Mouse (Mus musculus) embryonic fibroblast, embryonic 13.5 days (primary cell): ENCODE results near the gene Olfr427. TPM values are rescaled to one million over a fixed set of nuclear protein-coding genes. Genes with fewer than 3 reads are reported as not detected.
"Not testable (repeated sequence)": the region's sequence is repeated elsewhere in the genome, so short reads cannot be mapped to it uniquely, and the experiment has no call there.

Experiments used
- H3K27ac ChIP-seq: 2 replicates; pipeline ENCODE4 v1.5.1; 2012; ENCODE audit warnings: low read length, control low read depth, inconsistent platforms; ENCODE audit not compliant: insufficient read depth
- H3K4me1 ChIP-seq: 2 replicates; pipeline ENCODE4 v1.6.1; 2011; ENCODE audit warnings: low read length; ENCODE audit not compliant: control insufficient read depth, insufficient read depth
- H3K4me3 ChIP-seq: 2 replicates; pipeline ENCODE4 v1.5.1; 2011; ENCODE audit warnings: mild to moderate bottlenecking, control low read depth, low read length; ENCODE audit not compliant: insufficient read depth
- CTCF ChIP-seq: IDR thresholded peaks from 2 replicates; pipeline ENCODE4 v1.5.1; 2011; ENCODE audit warnings: mild to moderate bottlenecking, control low read depth, low read length, moderate library complexity, borderline replicate concordance; ENCODE audit not compliant: insufficient read depth
- POLR2A ChIP-seq: IDR thresholded peaks from 2 replicates; pipeline ENCODE4 v1.6.1; 2011; ENCODE audit warnings: low read depth, mild to moderate bottlenecking, control low read depth, low read length, moderate library complexity
- polyA plus RNA-seq: library from polyadenylated mRNA; stranded (reverse); fragments of >200 nt; gene quantifications from 2 replicates; pipeline ENCODE4 v1.2.4, GENCODE M21; 2011; ENCODE audit warnings: low read depth; ENCODE audit not compliant: missing spikeins, insufficient read length

Olfr427 gene
- not detected in 2 replicates for polyA plus RNA-seq

DNA sequence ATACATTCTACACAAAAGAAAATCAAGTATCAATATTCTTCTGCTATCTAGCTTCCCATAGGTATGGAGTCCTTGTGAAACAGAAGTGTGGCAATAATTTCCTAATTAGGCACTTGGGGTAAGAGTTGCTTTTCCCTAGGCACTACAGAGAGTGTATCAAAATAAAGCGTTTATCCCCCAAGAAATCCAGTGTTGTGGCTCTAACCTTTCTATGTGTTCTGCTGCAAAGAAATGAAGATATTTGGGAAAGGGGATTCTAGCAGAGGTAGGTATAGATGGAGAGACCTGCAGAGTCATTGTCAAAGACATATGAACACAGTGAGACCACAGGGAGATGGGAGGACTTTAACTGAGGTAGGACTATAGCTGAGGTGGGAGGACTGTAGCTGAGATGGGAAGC, at the start of gene Olfr427:
TSS of gene Olfr427 (plus strand) at position 301 of the 400 bp plus-strand sequence.
- H3K27ac ChIP-seq: no peak within 1 kb of the TSS
- H3K4me3 ChIP-seq: no peak within 1 kb of the TSS
- TF ChIP-seq CTCF (no peak), POLR2A (no peak)
- no peaks in the 10 kb centered on the region for H3K4me1 ChIP-seq

DNA sequence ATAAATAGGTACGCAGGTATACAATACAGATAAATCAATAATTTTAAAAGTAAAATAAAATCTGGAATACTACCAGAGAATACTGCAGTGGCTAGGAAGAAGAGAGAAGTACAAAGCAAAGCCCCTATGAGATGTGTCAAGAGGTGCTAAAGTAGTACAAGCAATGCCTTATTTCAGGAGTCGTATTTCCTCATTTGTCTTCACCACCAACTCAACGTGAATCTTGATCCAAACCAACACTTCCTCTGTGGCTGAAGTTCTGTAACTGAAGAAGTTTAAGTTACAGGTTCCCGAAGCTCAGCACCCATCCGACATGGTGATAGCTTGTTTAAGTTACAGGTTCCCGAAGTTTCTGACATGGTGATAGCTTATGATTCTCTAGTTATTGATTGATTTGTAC, 48.5 kb upstream of the Olfr427 start:
- not testable (repeated sequence) for H3K27ac ChIP-seq, H3K4me1 ChIP-seq, H3K4me3 ChIP-seq

DNA sequence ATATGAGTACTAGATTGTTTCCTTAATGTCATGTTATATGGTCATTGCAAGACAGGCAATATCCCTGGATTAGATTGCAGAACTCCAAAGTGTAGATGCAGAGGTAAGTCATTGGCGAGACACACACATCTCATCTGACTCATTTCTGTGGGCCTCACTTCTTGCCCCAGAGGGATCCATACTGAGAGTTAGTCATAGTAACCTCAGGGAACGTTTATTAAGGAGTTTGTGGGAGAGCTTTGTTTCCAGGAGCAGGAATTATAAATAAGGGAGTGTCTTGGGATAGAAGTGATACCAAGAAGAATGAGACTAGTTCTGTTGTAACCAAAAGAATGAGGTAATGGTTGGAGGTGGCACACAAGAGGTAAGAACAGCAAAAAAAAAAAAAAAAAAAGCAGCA, 47.8 kb upstream of the Olfr427 start, which contains the start of gene Olfr432:
TSS of gene Olfr432 (plus strand) at position 313 of the 400 bp plus-strand sequence.
- no peak within 1 kb of the TSS for H3K27ac ChIP-seq
- TF ChIP-seq CTCF: no peak
- TF ChIP-seq POLR2A: no peak
- H3K4me1 ChIP-seq: no peaks in the 10 kb centered on the region
- H3K4me3 ChIP-seq: no peak within 1 kb of the TSS

DNA sequence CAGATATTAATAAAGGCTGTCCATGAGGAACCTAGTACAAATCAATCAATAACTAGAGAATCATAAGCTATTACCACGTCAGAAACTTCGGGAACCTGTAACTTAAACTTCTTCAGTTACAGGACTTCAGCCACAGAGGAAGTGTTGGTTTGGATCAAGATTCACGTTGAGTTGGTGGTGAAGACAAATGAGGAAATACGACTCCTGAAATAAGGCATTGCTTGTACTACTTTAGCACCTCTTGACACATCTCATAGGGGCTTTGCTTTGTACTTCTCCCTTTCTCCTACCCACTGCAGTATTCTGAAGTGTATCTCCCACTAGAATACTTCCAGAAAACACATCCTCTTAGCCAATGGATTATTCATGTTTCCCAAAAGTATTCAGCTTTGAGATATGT, 47.3 kb upstream of the Olfr427 start:
- H3K4me1 ChIP-seq, H3K4me3 ChIP-seq, H3K27ac ChIP-seq: not testable (repeated sequence)

DNA sequence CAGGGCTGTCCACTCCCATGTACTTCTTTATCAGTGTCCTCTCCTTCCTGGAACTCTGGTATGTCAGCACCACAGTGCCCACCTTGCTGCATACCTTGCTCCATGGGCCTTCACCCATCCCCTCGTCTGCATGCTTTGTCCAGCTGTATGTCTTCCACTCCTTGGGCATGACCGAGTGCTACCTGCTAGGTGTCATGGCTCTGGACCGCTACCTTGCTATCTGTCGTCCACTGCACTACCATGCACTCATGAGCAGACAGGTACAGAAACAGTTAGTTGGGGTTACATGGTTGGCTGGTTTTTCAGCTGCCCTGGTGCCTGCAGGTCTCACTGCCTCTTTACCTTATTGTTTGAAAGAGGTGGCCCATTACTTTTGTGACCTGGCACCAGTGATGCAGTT, 46.2 kb upstream of the Olfr427 start:
- H3K4me1 ChIP-seq: no peaks in the 10 kb centered on the region
- TF ChIP-seq CTCF (no peak), POLR2A (no peak)
- H3K4me3 ChIP-seq: no peak overlapping the region
- H3K27ac ChIP-seq: no peak overlapping the region

DNA sequence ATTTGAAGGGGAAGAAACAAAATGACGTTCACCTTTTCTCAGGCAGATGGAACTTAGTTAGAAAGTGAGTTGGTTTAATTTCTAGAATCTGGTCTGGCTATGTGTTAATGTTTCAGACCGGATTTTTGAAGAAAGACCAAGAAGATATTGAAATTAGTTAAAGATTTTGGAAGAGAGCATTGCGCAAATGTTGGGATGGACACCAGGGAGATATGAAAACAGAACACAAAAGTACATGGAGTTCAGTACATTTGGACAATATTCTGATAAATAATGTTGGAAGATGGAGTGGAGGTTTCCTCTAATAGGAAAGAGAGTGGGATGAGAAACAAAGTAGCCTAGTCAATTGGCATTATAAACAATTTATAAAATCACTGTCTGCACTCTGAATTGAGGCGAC, 45.2 kb upstream of the Olfr427 start:
- TF ChIP-seq CTCF (no peak), POLR2A (no peak)
- Histone ChIP-seq H3K27ac (no peak overlapping the region), H3K4me1 (no peaks in the 10 kb centered on the region), H3K4me3 (no peak overlapping the region)

DNA sequence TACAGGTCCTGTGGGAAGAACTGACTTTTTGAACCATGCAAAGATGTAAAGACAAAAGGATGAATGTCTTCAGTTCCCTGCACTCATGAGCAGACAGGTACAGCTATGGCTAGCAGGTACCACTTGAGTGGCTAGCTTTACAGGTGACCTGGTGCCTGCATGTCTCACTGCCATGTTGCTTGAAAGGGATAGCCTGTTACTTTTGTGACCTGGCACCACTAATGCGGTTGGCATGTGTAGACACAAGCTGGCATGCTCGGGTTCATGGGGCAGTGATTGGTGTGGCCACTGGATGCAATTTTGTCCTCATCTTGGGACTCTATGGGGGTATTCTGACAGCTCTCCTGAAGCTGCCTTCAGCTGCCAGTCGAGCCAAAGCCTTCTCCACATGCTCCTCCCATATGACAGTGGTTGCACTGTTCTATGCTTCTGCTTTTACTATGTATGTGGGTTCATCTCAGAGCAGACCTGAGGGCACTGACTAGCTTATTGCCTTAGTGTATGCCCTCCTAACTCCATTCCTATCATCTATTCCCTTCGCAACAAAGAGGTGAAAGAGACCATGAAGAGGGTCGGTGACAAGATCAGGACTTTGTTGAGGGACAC, 44.7 kb upstream of the Olfr427 start:
- Histone ChIP-seq H3K27ac (no peak overlapping the region), H3K4me1 (no peaks in the 10 kb centered on the region), H3K4me3 (no peak overlapping the region)
- no peak for TF ChIP-seq POLR2A
- no peak for TF ChIP-seq CTCF

DNA sequence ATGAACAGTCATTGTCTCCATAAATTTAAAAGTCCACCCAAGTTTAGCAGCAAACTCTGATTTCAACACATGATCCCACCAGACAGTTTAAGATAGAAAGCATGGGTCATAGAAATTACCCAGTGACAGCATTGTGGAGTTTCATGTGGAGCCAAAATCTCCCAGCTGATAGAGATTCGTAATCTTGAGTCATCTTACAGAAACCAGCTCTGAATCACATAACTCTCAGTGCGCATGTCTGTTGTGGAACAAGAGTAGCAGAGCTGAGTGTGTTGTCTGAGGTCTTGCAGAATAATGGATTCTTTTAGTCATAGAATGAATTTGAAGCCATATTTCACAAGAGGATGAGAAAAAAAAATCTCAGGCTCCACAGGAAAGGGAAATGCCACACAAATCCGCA, 43.7 kb upstream of the Olfr427 start:
- TF ChIP-seq POLR2A (no peak), CTCF (no peak)

DNA sequence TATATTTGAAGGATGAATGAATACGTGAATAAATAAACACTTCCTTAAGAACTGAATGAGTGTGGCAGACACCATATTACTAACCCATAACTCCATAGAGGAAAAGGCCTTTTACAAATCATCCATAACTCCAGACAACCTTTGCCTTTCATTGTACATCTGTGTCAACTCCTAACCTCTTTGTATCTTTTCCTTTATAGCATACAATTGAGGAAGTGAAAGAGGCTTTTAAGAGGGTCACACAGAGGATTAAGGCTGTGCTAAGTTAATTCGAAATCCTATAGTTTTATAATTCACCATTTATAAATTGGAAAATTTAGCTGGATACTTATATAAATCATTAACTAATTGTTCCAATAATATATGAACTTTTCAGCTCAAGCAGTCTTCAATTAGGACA, 41.4 kb upstream of the Olfr427 start:
- Histone ChIP-seq H3K4me3 (no peak overlapping the region), H3K4me1 (no peaks in the 10 kb centered on the region), H3K27ac (no peak overlapping the region)
- no peak for TF ChIP-seq POLR2A
- TF ChIP-seq CTCF: no peak

More for the DNA sequence above, 43.7 kb upstream of the Olfr427 start:
- Histone ChIP-seq H3K27ac (no peak overlapping the region), H3K4me3 (no peak overlapping the region), H3K4me1 (no peaks in the 10 kb centered on the region)

DNA sequence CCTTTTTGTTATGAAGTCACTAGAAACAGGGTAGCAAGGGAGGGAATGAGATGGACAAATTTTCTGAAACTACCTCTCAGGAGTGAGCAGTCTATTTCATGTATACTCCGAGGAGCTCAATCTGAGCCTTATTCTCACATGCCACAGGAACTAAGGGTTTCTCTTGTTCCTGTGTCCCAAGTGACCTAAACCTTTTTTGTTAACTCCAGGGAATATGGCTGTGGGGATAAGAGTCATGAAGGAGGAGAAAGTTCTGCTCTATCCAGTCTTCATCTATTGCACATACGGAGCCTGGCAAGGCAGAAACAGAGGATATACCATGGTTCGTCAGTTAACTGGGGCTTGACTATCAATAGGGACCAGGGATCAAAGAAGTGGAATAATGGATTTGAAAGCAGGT, 30.4 kb upstream of the Olfr427 start, which contains the start of gene Olfr430:
TSS of gene Olfr430 (plus strand) at position 301 of the 400 bp plus-strand sequence.
- Histone ChIP-seq H3K27ac (no peak within 1 kb of the TSS), H3K4me1 (no peaks in the 10 kb centered on the region), H3K4me3 (no peak within 1 kb of the TSS)
- no peak for TF ChIP-seq POLR2A
- TF ChIP-seq CTCF: no peak

DNA sequence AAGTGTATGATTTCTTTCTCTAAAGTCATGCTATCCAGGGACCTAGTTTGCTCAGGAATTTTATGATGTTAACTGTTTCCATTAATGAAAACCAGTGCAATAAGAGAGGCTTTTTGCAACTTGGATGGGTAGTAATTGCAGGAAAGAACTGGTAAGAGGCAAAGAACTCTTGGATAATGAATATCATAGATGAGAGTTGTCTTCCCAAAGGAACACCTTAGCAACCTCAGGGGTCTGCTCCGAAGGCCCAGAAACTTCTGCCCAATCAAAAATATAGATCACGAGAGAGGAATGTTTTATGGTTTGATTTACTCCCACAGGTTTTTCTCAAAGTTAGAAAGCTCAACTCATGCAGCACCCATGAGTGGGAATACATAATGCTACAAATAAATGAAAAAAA, 12.7 kb upstream of the Olfr427 start, which contains the start of gene Olfr429:
TSS of gene Olfr429 (plus strand) at position 301 of the 400 bp plus-strand sequence.
- no peak within 1 kb of the TSS for H3K27ac ChIP-seq
- TF ChIP-seq POLR2A: no peak
- TF ChIP-seq CTCF: no peak
- no peak within 1 kb of the TSS for H3K4me3 ChIP-seq
- no peaks in the 10 kb centered on the region for H3K4me1 ChIP-seq
